Mouse (Mus musculus): ENCODE results near the gene Aatk.

DNA sequence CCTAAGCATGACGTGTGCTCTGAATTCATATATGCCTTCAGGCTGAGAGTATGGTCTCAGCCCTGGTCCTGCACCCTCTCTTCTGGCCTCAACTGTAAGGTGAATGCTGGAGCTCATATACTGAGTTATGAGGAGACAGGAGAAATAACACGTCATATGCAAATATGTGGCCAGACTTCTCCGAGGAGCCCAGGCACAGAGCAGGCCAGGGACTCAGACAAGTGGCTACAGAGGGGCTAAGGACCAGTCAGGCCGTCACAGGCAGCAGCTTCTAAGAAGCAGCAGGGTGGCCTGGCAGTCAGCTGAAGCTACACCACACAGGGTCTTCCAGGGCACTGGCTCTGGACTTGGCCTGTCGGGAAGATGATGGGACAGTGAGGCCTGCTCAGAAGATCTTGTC lies 16.4 kb upstream of the Aatk start:
- no peak for TF ChIP-seq CTCF (IDR thresholded peaks at IDR 0.05; ENCODE audit: low read depth)
- TF ChIP-seq EP300 (IDR thresholded peaks at IDR 0.05; ENCODE audit: low read depth), result no peak

Measured in heart, postnatal 0 days (tissue).